Mouse (Mus musculus): ENCODE results near the gene Map2k6.

Gene Map2k6

DNA sequence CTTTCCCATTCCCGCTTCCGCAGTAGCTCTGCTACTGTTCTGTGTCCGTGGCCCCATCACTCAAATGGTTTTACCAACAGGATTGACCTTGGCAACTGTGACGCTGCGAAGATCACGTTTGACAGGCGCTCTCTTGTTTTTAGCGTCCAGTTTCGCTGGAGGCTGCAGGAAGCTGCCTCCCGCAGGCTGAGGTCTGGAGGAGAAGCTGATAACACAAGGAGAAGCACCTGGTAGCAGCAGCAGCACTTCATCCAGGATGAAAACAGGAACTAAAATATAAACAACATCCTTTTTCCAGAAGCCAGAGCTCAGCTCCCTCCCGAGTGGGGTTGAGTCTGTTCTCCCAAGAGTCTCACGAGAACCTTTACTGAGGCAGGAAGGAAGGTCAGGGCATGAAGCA lies 164.3 kb downstream of the Map2k6 start:
- no peak for DNase-seq (ENCODE audit: low spot score)

DNA sequence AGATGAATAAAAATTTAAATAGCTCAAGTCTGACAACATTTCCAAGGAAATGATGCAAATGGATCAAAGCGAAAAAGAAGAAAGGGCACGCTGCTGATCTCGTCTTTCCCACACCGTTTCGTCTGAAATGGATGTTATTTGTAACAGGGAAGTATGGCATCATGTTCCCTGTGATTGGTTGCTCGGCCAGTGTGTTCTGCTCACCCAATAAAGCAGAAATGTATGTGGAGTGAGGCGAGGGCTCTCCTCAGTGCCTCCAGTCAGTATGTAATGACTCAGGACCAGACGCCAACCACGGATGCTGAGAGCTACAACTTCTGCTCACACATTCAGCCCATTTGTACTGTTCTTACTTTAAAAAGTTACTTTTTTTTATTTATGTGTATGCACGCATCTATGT lies 164.9 kb downstream of the Map2k6 start:
- no peak for DNase-seq (ENCODE audit: low spot score)

DNA sequence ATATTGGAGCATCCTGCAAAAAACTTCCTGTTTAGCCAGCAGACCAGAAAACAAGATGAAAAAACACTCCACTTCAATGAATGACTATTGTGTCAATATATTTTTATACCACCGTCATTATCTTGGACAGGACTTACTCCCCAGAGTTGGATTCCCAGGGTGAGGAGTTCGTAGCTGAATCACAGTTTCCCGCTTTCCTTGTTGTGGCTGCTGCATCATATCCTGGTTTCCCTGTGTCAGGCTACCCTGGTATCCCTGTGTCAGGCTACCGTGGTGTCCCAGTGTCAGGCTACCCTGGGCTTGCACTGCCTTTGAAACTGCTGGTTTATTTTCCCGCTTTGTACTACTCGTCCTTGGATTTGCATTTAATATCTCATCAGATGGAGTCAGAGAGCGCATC lies 167.4 kb downstream of the Map2k6 start:
- no peak for DNase-seq (ENCODE audit: low spot score)

DNA sequence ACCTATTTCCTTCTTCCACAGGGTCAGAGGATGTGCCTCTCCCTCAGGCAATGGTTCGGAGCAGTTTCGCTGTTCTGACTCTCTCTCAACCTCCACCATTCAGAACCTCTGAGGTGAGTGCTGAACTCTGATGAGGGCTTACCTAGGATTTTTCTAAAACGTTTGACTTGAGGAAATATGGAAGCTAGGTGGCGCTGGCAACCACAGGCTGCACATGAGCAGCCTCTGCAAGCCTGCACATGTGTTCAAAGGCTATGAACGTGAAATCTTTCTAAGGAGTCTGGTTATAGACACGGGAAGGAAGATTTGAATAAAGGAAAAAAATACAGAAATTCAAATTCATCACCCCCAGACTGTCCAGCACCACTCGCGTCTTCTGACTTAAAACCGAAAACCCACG lies 173.6 kb downstream of the Map2k6 start:
- no peak for DNase-seq (ENCODE audit: low spot score)
